Mouse (Mus musculus): ENCODE data around the gene Ly9. TPM values are rescaled to one million over a fixed set of nuclear protein-coding genes. Genes with fewer than 3 reads are reported as not detected.

Ly9 gene
- polyA plus RNA-seq (2014; fragmentation: Nextera tagmentation; extraction: Ambion mirVana), result not detected in 2 replicates

DNA sequence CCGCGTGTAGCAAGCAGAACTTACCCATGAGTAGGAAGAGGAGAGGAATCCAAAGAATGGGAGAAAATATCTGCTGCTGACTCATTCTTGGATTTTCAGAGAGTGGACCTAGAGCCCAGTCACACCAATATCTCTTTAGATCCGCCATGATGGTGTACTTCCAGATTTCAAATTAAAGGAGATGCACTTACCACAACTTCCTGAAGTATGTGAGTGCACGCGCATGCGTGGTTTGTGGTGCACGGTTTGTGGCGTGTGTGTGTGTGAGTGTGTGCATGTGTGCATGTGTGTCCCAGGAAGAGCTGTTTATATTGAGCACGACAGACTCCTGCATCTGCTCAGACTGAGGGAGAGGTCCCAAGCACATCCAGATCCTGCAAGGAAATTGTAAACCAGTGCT is at the start of gene Ly9:
TSS of gene Ly9 (minus strand) at position 235 of the 400 bp plus-strand sequence.
- 85% methylated on average over 9 of the region's 9 CpGs for WGBS
- no peak within 1 kb of the TSS for H3K9ac ChIP-seq (ENCODE audit: low read length)
- H3K27me3 ChIP-seq (ENCODE audit: control insufficient read depth, insufficient read depth, low read length), result no peaks in the 10 kb centered on the region
- H3K9me3 ChIP-seq (ENCODE audit: control insufficient read depth, low read length), result no peaks in the 10 kb centered on the region
- no peaks in the 10 kb centered on the region for H3K4me1 ChIP-seq (replicated peaks; ENCODE audit: control insufficient read depth, insufficient read depth, low read length)
- H3K4me3 ChIP-seq (ENCODE audit: low read depth, low read length), result no peak within 1 kb of the TSS
- ATAC-seq (replicated peaks; ENCODE audit: low FRiP score), result no peak
- no peak within 1 kb of the TSS for H3K27ac ChIP-seq (ENCODE audit: low read depth, low read length)
- no peak within 1 kb of the TSS for H3K4me2 ChIP-seq (ENCODE audit: low read depth, low read length, severe bottlenecking)
- H3K36me3 ChIP-seq (ENCODE audit: control insufficient read depth, insufficient read depth, low read length), result no peaks in the 10 kb centered on the region
- DNase-seq (ENCODE audit: low spot score), result no peak

DNA sequence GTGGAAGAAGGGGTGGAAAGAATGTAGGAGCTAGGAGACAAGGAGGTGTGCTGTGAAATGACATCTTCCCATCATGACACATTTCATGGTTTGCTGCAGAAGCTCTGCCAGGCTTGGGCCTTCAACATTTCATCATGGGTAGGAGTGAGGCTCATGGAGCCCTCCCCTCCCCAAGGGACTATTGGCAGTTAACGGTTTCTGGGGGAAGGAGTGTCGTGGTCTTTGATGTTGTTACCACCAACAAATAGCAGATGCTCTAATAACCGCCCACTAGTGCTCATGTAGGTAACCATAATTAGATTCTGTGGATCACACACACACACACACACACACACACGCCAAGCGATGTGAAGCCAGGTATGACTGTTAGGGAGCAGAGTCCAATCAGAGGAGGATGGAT is 45.5 kb upstream of the Ly9 start, which contains the start of gene Slamf7:
TSS of gene Slamf7 (minus strand) at position 302 of the 400 bp plus-strand sequence.
- H3K27ac ChIP-seq (ENCODE audit: low read depth, low read length), result no peak within 1 kb of the TSS
- H3K27me3 ChIP-seq (ENCODE audit: control insufficient read depth, insufficient read depth, low read length), result no peaks in the 10 kb centered on the region
- H3K36me3 ChIP-seq (ENCODE audit: control insufficient read depth, insufficient read depth, low read length), result no peaks in the 10 kb centered on the region
- DNase-seq (ENCODE audit: low spot score) (no peak), ATAC-seq (replicated peaks; ENCODE audit: low FRiP score) (no peak)
- no peak within 1 kb of the TSS for H3K4me2 ChIP-seq (ENCODE audit: low read depth, low read length, severe bottlenecking)
- H3K9me3 ChIP-seq (ENCODE audit: control insufficient read depth, low read length), result no peaks in the 10 kb centered on the region
- no peak within 1 kb of the TSS for H3K9ac ChIP-seq (ENCODE audit: low read length)
- no peak within 1 kb of the TSS for H3K4me3 ChIP-seq (ENCODE audit: low read depth, low read length)
- no peaks in the 10 kb centered on the region for H3K4me1 ChIP-seq (replicated peaks; ENCODE audit: control insufficient read depth, insufficient read depth, low read length)
- 82% methylated on average over 5 of the region's 5 CpGs for WGBS

DNA sequence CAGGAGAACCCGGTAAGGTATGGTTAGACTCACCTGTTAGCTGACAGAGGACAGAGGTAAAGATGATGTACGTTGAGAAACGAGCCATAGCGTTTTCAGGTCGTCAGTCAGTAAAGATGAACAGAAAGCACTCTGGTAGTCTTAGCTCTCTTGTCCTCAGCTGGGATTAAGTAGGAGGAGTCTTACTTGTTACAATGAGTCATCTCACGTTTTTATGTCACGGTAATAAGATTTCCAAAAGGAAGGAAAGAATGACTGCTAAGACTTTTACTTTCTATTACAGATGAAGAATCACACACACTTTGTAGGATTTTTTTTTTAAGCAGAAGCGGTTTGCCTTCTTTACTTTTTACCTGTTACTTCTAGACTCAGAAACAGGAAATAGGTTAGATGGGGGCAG is 41.6 kb upstream of the Ly9 start:
- Histone ChIP-seq H3K4me1 (replicated peaks; ENCODE audit: control insufficient read depth, insufficient read depth, low read length) (no peaks in the 10 kb centered on the region), H3K27ac (ENCODE audit: low read depth, low read length) (no peak overlapping the region), H3K4me2 (ENCODE audit: low read depth, low read length, severe bottlenecking) (no peak overlapping the region), H3K9me3 (ENCODE audit: control insufficient read depth, low read length) (no peaks in the 10 kb centered on the region), H3K9ac (ENCODE audit: low read length) (no peak overlapping the region), H3K36me3 (ENCODE audit: control insufficient read depth, insufficient read depth, low read length) (no peaks in the 10 kb centered on the region), H3K4me3 (ENCODE audit: low read depth, low read length) (no peak overlapping the region), H3K27me3 (ENCODE audit: control insufficient read depth, insufficient read depth, low read length) (no peaks in the 10 kb centered on the region)
- WGBS, result 80% methylated on average over 8 of the region's 8 CpGs
- DNase-seq (ENCODE audit: low spot score) (no peak), ATAC-seq (replicated peaks; ENCODE audit: low FRiP score) (no peak)

DNA sequence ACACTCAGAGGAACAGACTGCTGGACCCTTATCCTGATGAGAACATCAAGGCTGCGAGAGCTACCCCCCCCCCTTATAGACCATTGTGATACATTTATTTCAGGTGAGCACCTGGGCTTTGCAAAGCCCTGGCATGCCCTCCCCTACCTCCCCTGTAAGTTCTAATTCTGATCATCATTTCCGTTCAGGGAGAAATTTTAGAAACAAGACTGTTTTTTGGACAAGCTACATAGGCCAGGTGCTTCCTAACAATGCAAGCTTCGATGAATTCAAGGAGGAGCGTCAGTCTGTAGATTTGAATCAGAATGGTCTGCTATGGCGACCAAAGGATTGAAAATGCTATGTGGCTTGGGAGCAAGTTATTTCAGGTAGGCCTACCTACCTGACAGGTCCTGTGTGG is 40.5 kb upstream of the Ly9 start:
- ATAC-seq (replicated peaks; ENCODE audit: low FRiP score) (no peak), DNase-seq (ENCODE audit: low spot score) (no peak)
- H3K27me3 ChIP-seq (ENCODE audit: control insufficient read depth, insufficient read depth, low read length), result no peaks in the 10 kb centered on the region
- H3K9ac ChIP-seq (ENCODE audit: low read length), result no peak overlapping the region
- no peak overlapping the region for H3K27ac ChIP-seq (ENCODE audit: low read depth, low read length)
- H3K4me3 ChIP-seq (ENCODE audit: low read depth, low read length), result no peak overlapping the region
- no peaks in the 10 kb centered on the region for H3K36me3 ChIP-seq (ENCODE audit: control insufficient read depth, insufficient read depth, low read length)
- H3K4me1 ChIP-seq (replicated peaks; ENCODE audit: control insufficient read depth, insufficient read depth, low read length), result no peaks in the 10 kb centered on the region
- H3K4me2 ChIP-seq (ENCODE audit: low read depth, low read length, severe bottlenecking), result no peak overlapping the region
- WGBS, result 85% methylated on average over 5 of the region's 5 CpGs
- no peaks in the 10 kb centered on the region for H3K9me3 ChIP-seq (ENCODE audit: control insufficient read depth, low read length)

DNA sequence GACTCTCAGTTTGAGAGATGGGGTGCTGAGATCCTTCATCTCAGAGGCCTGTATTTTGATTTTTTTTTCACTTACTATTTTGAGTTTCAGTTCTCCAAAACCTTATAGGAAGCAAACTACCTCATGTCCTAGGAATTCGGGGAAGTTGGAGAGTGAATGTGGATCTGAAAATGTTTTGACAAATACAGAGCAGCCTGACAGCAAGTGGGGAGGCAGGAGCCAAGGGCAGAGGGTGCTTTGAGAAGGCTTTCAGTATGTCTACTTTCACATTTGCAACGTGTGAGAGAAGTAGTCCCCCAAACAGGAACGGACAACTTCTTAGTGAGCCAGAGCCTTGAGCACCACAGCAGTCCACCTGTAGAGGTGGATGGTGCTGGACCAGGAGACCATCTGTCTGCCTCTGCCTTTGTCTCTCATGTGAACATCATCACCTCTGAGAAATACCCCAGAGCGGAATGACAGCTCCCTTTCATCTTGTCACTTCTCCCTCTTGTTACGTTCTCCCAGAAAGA is 39.3 kb upstream of the Ly9 start:
- WGBS, result 88% methylated on average over 5 of the region's 5 CpGs
- no peaks in the 10 kb centered on the region for H3K4me1 ChIP-seq (replicated peaks; ENCODE audit: control insufficient read depth, insufficient read depth, low read length)
- no peak overlapping the region for H3K4me3 ChIP-seq (ENCODE audit: low read depth, low read length)
- H3K4me2 ChIP-seq (ENCODE audit: low read depth, low read length, severe bottlenecking), result no peak overlapping the region
- no peak for DNase-seq (ENCODE audit: low spot score)
- no peak for ATAC-seq (replicated peaks; ENCODE audit: low FRiP score)
- H3K36me3 ChIP-seq (ENCODE audit: control insufficient read depth, insufficient read depth, low read length), result no peaks in the 10 kb centered on the region
- H3K9ac ChIP-seq (ENCODE audit: low read length), result no peak overlapping the region
- no peaks in the 10 kb centered on the region for H3K9me3 ChIP-seq (ENCODE audit: control insufficient read depth, low read length)
- no peaks in the 10 kb centered on the region for H3K27me3 ChIP-seq (ENCODE audit: control insufficient read depth, insufficient read depth, low read length)
- H3K27ac ChIP-seq (ENCODE audit: low read depth, low read length), result no peak overlapping the region

DNA sequence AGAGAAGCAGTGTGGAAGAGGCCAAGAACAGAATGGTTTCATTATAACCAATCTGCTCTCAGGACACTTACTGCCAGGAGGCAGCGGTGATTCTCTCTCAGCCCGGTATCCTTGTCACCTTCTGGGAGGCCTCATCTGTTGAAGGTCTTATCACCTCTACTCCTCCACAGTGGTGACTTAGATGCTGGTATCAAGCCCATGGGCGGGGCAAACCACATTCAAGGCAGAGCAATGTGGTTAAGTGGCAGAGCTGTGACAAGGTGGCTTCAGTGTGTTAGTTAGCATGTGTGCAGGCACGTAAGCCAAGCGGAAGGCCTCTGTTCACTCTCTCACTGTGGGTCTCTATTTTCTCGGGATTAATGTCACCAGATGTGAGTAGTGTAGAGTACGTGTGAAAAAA is 36.4 kb upstream of the Ly9 start:
- no peaks in the 10 kb centered on the region for H3K4me1 ChIP-seq (replicated peaks; ENCODE audit: control insufficient read depth, insufficient read depth, low read length)
- no peak overlapping the region for H3K4me2 ChIP-seq (ENCODE audit: low read depth, low read length, severe bottlenecking)
- H3K4me3 ChIP-seq (ENCODE audit: low read depth, low read length), result no peak overlapping the region
- no peak for DNase-seq (ENCODE audit: low spot score)
- WGBS, result 84% methylated on average over 7 of the region's 7 CpGs
- no peak overlapping the region for H3K9ac ChIP-seq (ENCODE audit: low read length)
- no peak overlapping the region for H3K27ac ChIP-seq (ENCODE audit: low read depth, low read length)
- ATAC-seq (replicated peaks; ENCODE audit: low FRiP score), result no peak
- no peaks in the 10 kb centered on the region for H3K27me3 ChIP-seq (ENCODE audit: control insufficient read depth, insufficient read depth, low read length)
- no peaks in the 10 kb centered on the region for H3K36me3 ChIP-seq (ENCODE audit: control insufficient read depth, insufficient read depth, low read length)
- H3K9me3 ChIP-seq (ENCODE audit: control insufficient read depth, low read length), result no peaks in the 10 kb centered on the region

DNA sequence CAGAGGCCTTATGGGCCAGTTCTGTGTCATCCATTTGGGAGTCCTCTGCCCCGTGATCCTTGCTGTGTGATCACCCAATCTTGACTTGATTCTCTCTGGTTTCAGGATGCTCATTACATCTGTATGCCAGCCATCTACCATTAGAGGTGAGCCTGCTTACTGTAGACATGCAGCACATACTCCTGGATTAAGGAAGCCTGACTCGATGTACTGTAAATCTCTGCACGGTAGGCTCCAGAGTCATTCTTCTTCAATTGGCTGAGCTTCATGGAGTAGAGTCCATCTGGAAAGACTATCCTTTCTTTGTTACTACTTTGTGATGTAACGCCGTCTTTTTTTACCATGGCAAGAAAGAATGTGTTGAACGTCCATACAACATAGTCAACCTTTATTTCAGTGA is 33.6 kb upstream of the Ly9 start:
- 94% methylated on average over 6 of the region's 6 CpGs for WGBS
- no peak for ATAC-seq (replicated peaks; ENCODE audit: low FRiP score)

DNA sequence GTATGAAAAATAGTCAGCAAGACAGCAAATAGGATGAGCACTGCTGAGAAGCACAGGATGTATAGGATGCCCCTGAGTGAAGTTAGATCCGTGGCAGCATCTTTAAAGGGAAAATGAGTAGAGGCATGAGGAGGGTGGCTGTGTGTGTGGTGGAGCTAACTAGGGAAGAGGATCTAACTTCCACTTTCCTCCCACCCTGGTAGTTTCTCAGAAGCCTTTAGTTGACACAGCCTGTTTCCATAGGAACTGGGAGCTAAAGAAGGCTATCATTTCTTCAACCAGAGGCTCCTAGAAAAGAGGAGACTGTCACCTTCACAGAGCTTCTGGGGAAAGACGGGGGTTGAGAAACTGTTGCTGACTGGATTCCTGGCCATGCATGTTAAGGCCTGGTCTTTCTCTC is 31.5 kb upstream of the Ly9 start:
- WGBS, result 73% methylated on average over 2 of the region's 2 CpGs
- Histone ChIP-seq H3K27ac (ENCODE audit: low read depth, low read length) (no peak overlapping the region), H3K36me3 (ENCODE audit: control insufficient read depth, insufficient read depth, low read length) (no peaks in the 10 kb centered on the region), H3K4me3 (ENCODE audit: low read depth, low read length) (no peak overlapping the region), H3K4me2 (ENCODE audit: low read depth, low read length, severe bottlenecking) (no peak overlapping the region), H3K4me1 (replicated peaks; ENCODE audit: control insufficient read depth, insufficient read depth, low read length) (no peaks in the 10 kb centered on the region), H3K27me3 (ENCODE audit: control insufficient read depth, insufficient read depth, low read length) (no peaks in the 10 kb centered on the region), H3K9me3 (ENCODE audit: control insufficient read depth, low read length) (no peaks in the 10 kb centered on the region), H3K9ac (ENCODE audit: low read length) (no peak overlapping the region)
- ATAC-seq (replicated peaks; ENCODE audit: low FRiP score) (no peak), DNase-seq (ENCODE audit: low spot score) (no peak)

More for the DNA sequence above, 33.6 kb upstream of the Ly9 start:
- Histone ChIP-seq H3K4me2 (ENCODE audit: low read depth, low read length, severe bottlenecking) (no peak overlapping the region), H3K9me3 (ENCODE audit: control insufficient read depth, low read length) (no peaks in the 10 kb centered on the region), H3K4me3 (ENCODE audit: low read depth, low read length) (no peak overlapping the region), H3K9ac (ENCODE audit: low read length) (no peak overlapping the region), H3K27ac (ENCODE audit: low read depth, low read length) (no peak overlapping the region), H3K36me3 (ENCODE audit: control insufficient read depth, insufficient read depth, low read length) (no peaks in the 10 kb centered on the region), H3K27me3 (ENCODE audit: control insufficient read depth, insufficient read depth, low read length) (no peaks in the 10 kb centered on the region), H3K4me1 (replicated peaks; ENCODE audit: control insufficient read depth, insufficient read depth, low read length) (no peaks in the 10 kb centered on the region)
- DNase-seq (ENCODE audit: low spot score), result no peak

DNA sequence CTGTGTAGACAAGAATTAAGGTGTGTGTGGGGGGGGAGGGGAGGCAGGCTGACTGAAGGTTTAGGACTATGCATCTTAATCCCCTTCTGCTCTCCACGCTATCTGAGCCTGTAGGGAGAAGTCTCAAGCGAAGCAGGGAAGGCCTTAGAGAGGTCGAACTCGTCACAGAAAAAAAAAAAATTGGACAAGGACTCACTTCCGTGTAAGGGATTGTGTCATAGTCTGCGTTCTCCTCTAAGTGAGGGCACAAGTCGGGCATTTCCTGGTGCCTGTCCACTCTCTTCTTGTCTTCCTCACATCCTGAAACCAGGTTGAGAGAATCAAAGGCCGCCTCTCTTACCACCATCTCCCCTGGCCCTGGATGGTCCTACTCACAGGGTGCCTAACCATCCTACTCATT is 29.9 kb upstream of the Ly9 start:
- Histone ChIP-seq H3K9me3 (ENCODE audit: control insufficient read depth, low read length) (no peaks in the 10 kb centered on the region), H3K27ac (ENCODE audit: low read depth, low read length) (no peak overlapping the region), H3K27me3 (ENCODE audit: control insufficient read depth, insufficient read depth, low read length) (no peaks in the 10 kb centered on the region), H3K4me3 (ENCODE audit: low read depth, low read length) (no peak overlapping the region), H3K36me3 (ENCODE audit: control insufficient read depth, insufficient read depth, low read length) (no peaks in the 10 kb centered on the region), H3K9ac (ENCODE audit: low read length) (no peak overlapping the region), H3K4me2 (ENCODE audit: low read depth, low read length, severe bottlenecking) (no peak overlapping the region), H3K4me1 (replicated peaks; ENCODE audit: control insufficient read depth, insufficient read depth, low read length) (no peaks in the 10 kb centered on the region)
- DNase-seq (ENCODE audit: low spot score) (no peak), ATAC-seq (replicated peaks; ENCODE audit: low FRiP score) (no peak)
- WGBS, result 85% methylated on average over 8 of the region's 8 CpGs
